Mouse (Mus musculus) liver, embryonic 13.5 days (tissue): ENCODE results near the gene Alkbh2. TPM values are rescaled to one million over a fixed set of nuclear protein-coding genes. Genes with fewer than 3 reads are reported as not detected.

Source experiments
- ATAC-seq: fragments of 200-750 bp; cut with Nextera tagmentation; 2 replicates; pipeline ENCODE4 v1.8.0; 2017; ENCODE audit warnings: low read depth, mild to moderate bottlenecking, moderate number of reproducible peaks, moderate library complexity
- DNase-seq: peaks from one replicate; pipeline ENCODE4 v3.0.0; 2022
- H3K27ac ChIP-seq: fragments of 300-500 bp; sonication (generic); 2 replicates; pipeline ENCODE4 v1.5.1; 2015; ENCODE audit warnings: moderate library complexity, mild to moderate bottlenecking, inconsistent platforms
- H3K27me3 ChIP-seq: fragments of 300-500 bp; sonication (generic); 2 replicates; pipeline ENCODE4 v1.6.1; 2015; ENCODE audit warnings: mild to moderate bottlenecking, inconsistent platforms
- H3K36me3 ChIP-seq: fragments of 300-500 bp; sonication (generic); 2 replicates; pipeline ENCODE4 v1.6.1; 2015; ENCODE audit warnings: mild to moderate bottlenecking, inconsistent platforms
- H3K4me1 ChIP-seq: fragments of 300-500 bp; sonication (generic); replicated peaks from 2 replicates; pipeline ENCODE4 v1.6.1; 2015; ENCODE audit warnings: inconsistent platforms
- H3K4me2 ChIP-seq: fragments of 300-500 bp; sonication (generic); 2 replicates; pipeline ENCODE4 v1.6.1; 2015; ENCODE audit warnings: inconsistent platforms, mild to moderate bottlenecking, moderate library complexity
- H3K4me3 ChIP-seq: fragments of 300-500 bp; sonication (generic); replicated peaks from 2 replicates; pipeline ENCODE4 v1.5.1; 2015; ENCODE audit warnings: mild to moderate bottlenecking, inconsistent platforms
- H3K9ac ChIP-seq: fragments of 300-500 bp; sonication (generic); 2 replicates; pipeline ENCODE4 v1.6.1; 2015; ENCODE audit warnings: mild to moderate bottlenecking, inconsistent platforms
- H3K9me3 ChIP-seq: fragments of 300-500 bp; sonication (generic); replicated peaks from 2 replicates; pipeline ENCODE4 v1.6.1; 2016; ENCODE audit warnings: inconsistent platforms
- WGBS: fragments of 180-500 bp; shearing (Covaris S2); methylation state at CpG from one replicate; pipeline ENCODE4 v1.1.7; 2015; ENCODE audit not compliant: insufficient replicate concordance; 5-methylcytosine and 5-hydroxymethylcytosine counted together
- polyA plus RNA-seq: library from polyadenylated mRNA; unstranded; fragments of >200 nt; fragmentation: Nextera tagmentation; extraction: Ambion mirVana; gene quantifications from 2 replicates; pipeline ENCODE4 v1.2.1, GENCODE M21; 2015

The Alkbh2 gene
- polyA plus RNA-seq, 1 experiment from 2014 or later: 4.5 TPM

DNA sequence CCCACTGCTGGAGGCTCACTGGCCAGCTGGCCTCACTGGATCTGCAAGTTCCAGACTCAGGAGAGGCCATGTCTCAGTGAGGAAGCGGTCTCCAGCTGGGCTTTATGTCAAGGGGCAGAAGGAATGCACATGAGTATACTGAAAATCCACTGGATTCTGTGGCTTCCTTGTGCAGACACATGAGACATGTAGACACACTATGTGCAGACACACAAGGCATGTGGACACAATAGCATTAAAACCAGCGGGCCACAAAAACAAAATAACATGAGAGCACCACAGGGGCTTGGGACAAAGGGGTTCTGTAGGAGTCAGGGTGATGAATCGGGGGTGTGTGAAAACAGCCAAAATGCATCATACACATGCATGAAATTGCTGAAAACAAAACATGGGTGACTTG lies 2.0 kb downstream of the Alkbh2 start:
- H3K9ac ChIP-seq: peak overlapping the region; percentile 27; the same call in 1 of the 2 replicates
- DNase-seq (no peak), ATAC-seq (no peak)
- no peaks in the 10 kb centered on the region for H3K27me3 ChIP-seq
- peak overlapping the region; percentile 99; the same call in 1 of the 2 replicates for H3K4me2 ChIP-seq
- peaks cover 34% of the 10 kb centered on the region for H3K36me3 ChIP-seq
- H3K4me1 ChIP-seq: peaks cover 40% of the 10 kb centered on the region
- WGBS: 69% methylated on average over 3 of the region's 3 CpGs
- no peaks in the 10 kb centered on the region for H3K9me3 ChIP-seq
- 0 out of 2 replicates have a peak overlapping the region, but pooled peaks have one; percentile 9 for H3K27ac ChIP-seq
- H3K4me3 ChIP-seq: no peak overlapping the region

DNA sequence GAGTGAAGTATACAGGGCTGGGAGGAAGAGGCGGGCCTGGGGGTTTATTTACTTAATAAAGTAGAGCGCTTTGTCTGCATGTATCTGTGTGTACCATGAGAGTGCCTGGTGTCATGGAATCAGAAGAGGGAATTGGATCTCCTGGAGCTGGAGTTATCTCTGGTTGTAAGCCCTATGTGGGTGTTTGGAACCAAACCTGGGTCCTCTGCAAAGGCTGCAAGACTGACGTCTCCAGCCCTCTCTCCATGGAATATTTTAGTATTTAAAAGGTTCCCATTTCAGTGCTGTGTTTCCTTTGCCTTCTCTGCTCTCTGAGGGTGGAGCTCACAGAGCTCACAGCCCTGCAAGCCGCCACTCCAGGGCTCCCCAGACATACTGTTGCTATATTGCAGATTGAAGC lies 8.2 kb downstream of the Alkbh2 start:
- Histone ChIP-seq H3K4me1 (no peaks in the 10 kb centered on the region), H3K27ac (no peak overlapping the region), H3K9ac (no peak overlapping the region), H3K36me3 (peaks cover 70% of the 10 kb centered on the region), H3K4me3 (no peak overlapping the region), H3K4me2 (no peak overlapping the region), H3K9me3 (no peaks in the 10 kb centered on the region), H3K27me3 (no peaks in the 10 kb centered on the region)
- no peak for DNase-seq
- no peak for ATAC-seq
- WGBS: 76% methylated on average over 4 of the region's 4 CpGs

DNA sequence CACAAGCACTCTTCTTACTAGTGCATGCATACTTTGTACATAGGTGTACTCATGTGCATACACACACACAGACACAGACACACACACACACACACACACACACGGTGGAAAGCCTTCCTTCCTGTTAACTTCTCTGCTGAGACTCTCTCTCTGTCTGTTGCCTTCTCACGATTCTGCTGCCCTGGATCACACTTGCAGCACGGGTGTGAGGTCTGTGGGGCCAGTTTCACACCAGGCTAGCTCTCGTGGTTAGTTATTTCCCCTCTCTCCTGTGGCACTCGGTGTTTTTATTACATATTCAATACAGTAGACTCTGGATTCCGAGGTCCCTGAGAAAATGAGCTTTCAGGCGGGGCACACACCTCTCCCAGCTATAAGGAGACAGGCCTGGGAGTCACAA lies 11.4 kb downstream of the Alkbh2 start:
- Histone ChIP-seq H3K27me3 (no peaks in the 10 kb centered on the region), H3K36me3 (peaks cover 67% of the 10 kb centered on the region), H3K4me1 (no peaks in the 10 kb centered on the region), H3K4me3 (no peak overlapping the region), H3K9me3 (no peaks in the 10 kb centered on the region), H3K27ac (no peak overlapping the region), H3K4me2 (no peak overlapping the region), H3K9ac (no peak overlapping the region)
- 51% methylated on average over 7 of the region's 7 CpGs for WGBS
- DNase-seq (no peak), ATAC-seq (no peak)

DNA sequence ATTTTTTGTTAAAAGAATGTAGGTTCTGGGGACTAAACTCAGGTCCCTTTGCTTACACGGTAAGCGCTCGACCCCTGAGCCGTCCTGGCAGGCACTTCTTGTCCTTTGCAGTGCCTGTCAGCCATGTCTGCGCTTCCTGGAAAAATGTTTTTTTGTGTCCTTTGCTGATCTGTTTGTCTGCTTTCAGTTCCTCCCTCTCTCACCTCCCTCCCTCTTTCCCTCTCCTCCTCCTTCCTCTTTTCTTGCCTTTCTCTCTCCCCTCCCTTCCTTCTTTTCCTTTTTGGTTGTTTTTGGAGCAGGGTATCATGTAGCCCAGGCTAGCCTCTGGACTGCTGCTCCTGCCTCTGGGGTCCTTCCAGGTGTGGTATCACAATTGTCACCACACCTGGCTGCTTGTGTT lies 13.0 kb downstream of the Alkbh2 start:
- no peak overlapping the region for H3K4me3 ChIP-seq
- ATAC-seq (no peak), DNase-seq (no peak)
- H3K4me1 ChIP-seq: no peaks in the 10 kb centered on the region
- WGBS: 71% methylated on average over 5 of the region's 5 CpGs
- H3K27ac ChIP-seq: no peak overlapping the region
- H3K9me3 ChIP-seq: no peaks in the 10 kb centered on the region
- H3K4me2 ChIP-seq: no peak overlapping the region
- peaks cover 68% of the 10 kb centered on the region for H3K36me3 ChIP-seq
- H3K9ac ChIP-seq: no peak overlapping the region
- no peaks in the 10 kb centered on the region for H3K27me3 ChIP-seq

DNA sequence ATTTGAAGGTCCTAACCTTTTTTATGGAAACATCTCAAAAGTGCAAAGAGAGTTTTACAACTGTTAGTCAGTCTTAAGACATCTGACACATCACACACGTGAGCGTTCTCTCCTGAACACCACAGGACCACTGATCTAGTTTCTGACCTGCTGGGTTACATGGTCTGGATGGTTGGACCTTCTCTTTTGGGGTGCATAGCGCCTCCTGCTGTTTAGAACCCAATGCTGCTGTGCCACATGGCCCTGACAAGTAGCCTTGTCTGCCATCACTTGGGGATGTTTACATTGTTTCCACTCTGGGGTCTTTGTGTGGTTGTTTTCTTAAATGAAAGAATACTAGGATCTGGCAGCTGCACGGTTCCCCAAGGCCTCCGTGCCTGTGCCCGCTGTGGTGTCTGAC lies 14.7 kb downstream of the Alkbh2 start:
- ATAC-seq (no peak), DNase-seq (no peak)
- Histone ChIP-seq H3K4me3 (no peak overlapping the region), H3K9me3 (no peaks in the 10 kb centered on the region), H3K27ac (no peak overlapping the region), H3K4me1 (no peaks in the 10 kb centered on the region), H3K27me3 (no peaks in the 10 kb centered on the region), H3K9ac (no peak overlapping the region), H3K36me3 (peaks cover 71% of the 10 kb centered on the region), H3K4me2 (no peak overlapping the region)
- WGBS: 78% methylated on average over 6 of the region's 6 CpGs

DNA sequence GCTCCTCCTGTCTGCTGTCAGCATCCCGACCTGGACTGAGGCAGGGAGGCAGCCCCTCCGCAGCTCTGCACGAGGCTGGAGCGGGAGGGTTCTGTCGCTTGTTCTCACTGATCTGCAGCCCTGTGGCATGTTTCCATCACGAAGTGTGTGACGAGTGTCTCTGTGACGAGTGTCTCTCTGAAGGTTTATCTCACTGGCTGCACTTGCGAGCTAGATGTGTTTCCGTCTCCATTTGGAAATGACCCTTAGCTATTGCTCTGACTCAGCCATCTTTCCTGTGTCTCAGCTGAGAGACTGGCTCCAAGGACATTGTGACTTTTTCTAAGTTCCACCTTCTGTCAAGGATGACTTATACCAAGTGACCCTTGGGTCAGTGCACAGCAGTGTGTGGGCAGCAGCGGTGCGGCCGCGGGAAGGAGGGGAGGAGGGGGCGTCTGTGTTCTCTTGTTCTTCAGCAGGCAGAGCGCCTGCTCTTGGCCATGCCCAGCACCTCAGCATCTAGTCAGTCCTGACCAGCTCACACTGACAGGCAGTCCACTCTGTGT lies 21.6 kb downstream of the Alkbh2 start:
- no peak overlapping the region for H3K27ac ChIP-seq
- WGBS: 80% methylated on average over 16 of the region's 16 CpGs
- no peaks in the 10 kb centered on the region for H3K9me3 ChIP-seq
- H3K4me2 ChIP-seq: no peak overlapping the region
- H3K4me3 ChIP-seq: no peak overlapping the region
- no peak for ATAC-seq
- H3K9ac ChIP-seq: no peak overlapping the region
- 0 out of 2 replicates have a peak, but pooled peaks cover 2% of the 10 kb centered on the region for H3K4me1 ChIP-seq
- no peaks in the 10 kb centered on the region for H3K27me3 ChIP-seq
- H3K36me3 ChIP-seq: peaks cover 67% of the 10 kb centered on the region
- no peak for DNase-seq

DNA sequence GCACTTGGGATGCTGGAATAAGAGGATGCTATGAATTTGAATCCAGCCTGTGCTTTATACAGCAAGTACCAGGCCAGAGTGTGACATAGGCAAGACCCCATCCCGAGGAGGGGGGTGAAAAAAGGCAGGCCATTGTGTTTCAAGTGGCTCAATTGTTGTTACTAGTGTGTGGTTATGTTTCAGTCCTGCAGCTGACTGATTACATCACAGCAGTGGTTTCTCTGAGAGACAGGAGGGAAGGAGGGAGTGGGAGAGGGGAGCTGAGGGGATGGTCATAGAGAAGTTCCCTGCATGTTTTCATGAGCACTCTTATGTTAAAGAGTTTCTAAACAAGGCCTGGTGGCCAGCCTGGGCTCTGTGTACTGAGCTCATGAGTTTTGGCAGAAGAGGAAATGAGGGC lies 25.2 kb downstream of the Alkbh2 start:
- no peak overlapping the region for H3K9ac ChIP-seq
- H3K9me3 ChIP-seq: no peaks in the 10 kb centered on the region
- H3K27ac ChIP-seq: no peak overlapping the region
- no peak overlapping the region for H3K4me2 ChIP-seq
- H3K4me1 ChIP-seq: peaks cover 21% of the 10 kb centered on the region
- 34% methylated on average over 1 of the region's 1 CpGs for WGBS
- ATAC-seq (no peak), DNase-seq (no peak)
- no peak overlapping the region for H3K4me3 ChIP-seq
- peaks cover 31% of the 10 kb centered on the region for H3K36me3 ChIP-seq
- H3K27me3 ChIP-seq: 0 out of 2 replicates have a peak, but pooled peaks cover 7% of the 10 kb centered on the region

DNA sequence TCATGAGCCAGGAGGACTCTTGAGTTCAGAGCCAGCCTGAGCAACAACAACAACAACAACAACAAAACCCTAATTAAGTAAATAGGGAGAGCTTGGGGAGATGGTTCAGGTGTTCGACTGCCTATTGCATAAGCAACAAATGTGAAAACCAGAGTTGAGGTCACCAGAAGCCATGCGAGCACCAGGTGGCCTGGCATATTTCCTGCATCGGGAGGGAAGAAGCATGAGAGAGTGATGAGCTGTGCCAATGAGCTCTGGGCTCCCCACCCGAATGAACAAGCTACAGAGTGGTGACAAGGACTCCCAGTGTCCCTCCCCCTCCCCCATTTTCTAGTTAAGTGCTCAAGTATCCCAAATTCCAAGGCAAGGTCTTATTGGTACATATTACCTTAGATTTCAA lies 26.1 kb downstream of the Alkbh2 start:
- Histone ChIP-seq H3K4me1 (peaks cover 21% of the 10 kb centered on the region), H3K36me3 (peaks cover 28% of the 10 kb centered on the region), H3K9me3 (no peaks in the 10 kb centered on the region), H3K9ac (no peak overlapping the region), H3K4me2 (no peak overlapping the region), H3K27me3 (0 out of 2 replicates have a peak, but pooled peaks cover 9% of the 10 kb centered on the region), H3K4me3 (no peak overlapping the region), H3K27ac (no peak overlapping the region)
- WGBS: 77% methylated on average over 4 of the region's 4 CpGs
- DNase-seq (no peak), ATAC-seq (no peak)

DNA sequence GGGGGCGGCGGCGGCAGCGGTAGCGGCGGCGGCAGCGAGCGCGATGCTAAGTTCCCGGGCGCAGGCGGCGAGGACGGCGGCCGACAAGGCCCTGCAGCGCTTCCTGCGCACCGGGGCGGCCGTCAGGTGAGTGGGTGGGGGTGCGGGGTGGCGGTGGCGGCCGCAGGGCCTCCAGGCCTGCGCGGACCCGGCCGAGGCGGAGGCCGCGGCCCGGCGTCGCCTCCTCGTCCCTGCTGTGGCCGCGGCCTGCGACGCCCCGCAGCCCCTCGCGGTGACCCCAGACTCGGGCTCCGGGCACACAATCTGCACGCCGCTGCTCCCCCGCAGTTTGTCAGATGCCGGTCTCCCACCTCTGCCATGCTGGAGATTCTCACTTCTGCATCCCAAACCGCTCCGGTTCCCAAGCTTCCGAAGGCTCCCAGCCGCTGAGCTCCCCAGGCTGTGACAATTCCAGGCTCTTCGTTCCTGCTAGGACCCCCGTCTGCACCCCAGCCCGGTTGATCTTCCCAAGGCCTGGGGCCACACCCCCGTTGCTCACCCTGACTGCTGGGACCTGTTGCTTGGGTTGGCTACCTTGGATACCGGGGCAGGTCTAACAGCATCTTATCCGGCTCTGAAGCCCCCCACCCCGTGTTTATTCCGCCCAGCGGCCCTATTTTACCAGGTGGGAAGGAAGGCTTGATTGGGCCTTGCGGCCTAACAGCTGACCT lies 27.5 kb downstream of the Alkbh2 start:
- Histone ChIP-seq H3K4me2 (peak overlapping the region; percentile 80), H3K36me3 (peaks cover 14% of the 10 kb centered on the region), H3K4me1 (peaks cover 21% of the 10 kb centered on the region), H3K4me3 (peak overlapping the region; percentile 71), H3K27me3 (0 out of 2 replicates have a peak, but pooled peaks cover 9% of the 10 kb centered on the region), H3K9ac (peak overlapping the region; percentile 87), H3K9me3 (no peaks in the 10 kb centered on the region), H3K27ac (peak overlapping the region; percentile 40)
- ATAC-seq (peak; percentile 59), DNase-seq (no peak)
- WGBS: 2% methylated on average over 64 of the region's 64 CpGs

DNA sequence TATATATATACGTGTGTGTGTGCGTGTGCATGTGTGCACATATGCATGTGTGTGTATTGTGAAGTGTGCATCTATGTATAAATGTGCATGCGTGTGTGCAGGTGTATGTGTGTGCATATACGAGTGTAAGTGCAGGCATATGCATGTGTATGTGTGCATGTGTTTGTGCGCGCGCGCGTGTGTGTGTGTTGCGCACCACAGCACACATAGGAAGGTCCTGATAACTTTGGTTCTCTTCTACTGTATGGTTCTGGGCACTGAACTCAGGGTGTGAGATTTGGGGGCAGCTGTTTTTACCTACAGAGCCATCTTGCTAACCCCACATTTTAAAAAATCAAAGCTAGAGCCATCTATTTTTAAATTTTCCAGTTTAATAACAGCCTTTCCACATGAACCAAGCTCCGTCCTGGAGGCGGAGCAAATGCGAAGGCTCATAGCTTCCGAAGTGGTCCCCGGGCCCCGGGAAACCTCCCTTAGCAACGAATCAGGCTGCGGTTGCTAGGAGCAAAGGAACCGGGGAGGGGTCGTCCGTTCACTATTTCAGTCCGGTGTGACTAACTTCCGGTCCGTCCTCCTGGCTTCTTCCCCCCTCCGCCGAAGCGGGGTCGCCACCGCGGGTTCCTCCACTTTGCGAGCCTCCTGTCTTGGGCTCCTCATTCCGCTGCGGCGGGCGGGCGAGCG lies 28.2 kb downstream of the Alkbh2 start:
- peak; percentile 80 for ATAC-seq
- 10% methylated on average over 35 of the region's 37 CpGs for WGBS
- H3K9me3 ChIP-seq: no peaks in the 10 kb centered on the region
- peak overlapping the region; percentile 40 for H3K27ac ChIP-seq
- H3K4me1 ChIP-seq: peaks cover 21% of the 10 kb centered on the region
- peaks cover 12% of the 10 kb centered on the region; the same call in 1 of the 2 replicates for H3K36me3 ChIP-seq
- peak overlapping the region; percentile 71 for H3K4me3 ChIP-seq
- H3K9ac ChIP-seq: peak overlapping the region; percentile 87
- H3K27me3 ChIP-seq: 0 out of 2 replicates have a peak, but pooled peaks cover 9% of the 10 kb centered on the region
- H3K4me2 ChIP-seq: peak overlapping the region; percentile 80
- peak; percentile 61 for DNase-seq

DNA sequence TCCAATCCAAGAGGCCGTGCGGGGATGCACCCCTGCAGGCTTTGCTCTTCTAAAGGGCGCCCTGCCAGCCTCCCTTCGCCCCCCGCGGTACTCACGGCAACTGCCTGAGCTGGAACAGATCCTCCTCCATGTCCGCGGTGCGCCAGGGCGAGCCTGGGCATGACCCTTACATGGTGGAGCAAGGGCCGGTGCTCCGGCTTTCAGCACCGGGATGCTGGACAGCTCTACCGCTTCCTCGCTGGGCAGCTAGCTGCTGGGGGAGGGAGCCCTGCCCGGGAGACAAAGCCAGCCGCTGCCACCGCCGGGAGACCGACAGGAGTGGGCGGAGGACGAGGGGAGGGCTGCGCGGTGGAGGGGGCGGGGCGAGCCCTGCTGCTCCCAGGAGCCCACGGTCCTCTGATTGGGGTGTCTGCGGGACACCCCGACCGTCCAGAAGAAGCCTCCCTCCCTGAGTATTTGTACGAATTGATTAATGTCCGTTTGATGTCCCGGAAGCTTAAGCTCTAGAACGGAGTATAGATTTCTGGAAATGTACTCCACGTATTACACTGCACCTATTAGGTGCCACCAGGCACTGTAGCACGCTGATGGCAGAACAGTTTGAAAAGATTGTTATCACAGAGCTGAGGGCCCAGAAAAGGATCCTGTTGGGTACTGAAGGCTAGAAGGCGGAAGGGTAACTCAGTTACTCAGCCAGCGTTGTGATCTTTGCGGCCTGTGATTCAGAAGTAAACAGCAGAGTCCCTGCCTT lies 36.8 kb downstream of the Alkbh2 start, which contains the start of gene Svop:
Gene Svop, minus strand, starts transcription at position 514 of the 751 bp plus-strand sequence.
- H3K27me3 ChIP-seq: peaks cover 44% of the 10 kb centered on the region
- H3K4me3 ChIP-seq: no peak within 1 kb of the TSS
- ATAC-seq (no peak), DNase-seq (peak; percentile 44)
- no peaks in the 10 kb centered on the region for H3K36me3 ChIP-seq
- no peaks in the 10 kb centered on the region for H3K9me3 ChIP-seq
- peaks cover 4% of the 10 kb centered on the region; the same call in 1 of the 2 replicates for H3K4me1 ChIP-seq
- WGBS: 4% methylated on average over 40 of the region's 40 CpGs
- H3K4me2 ChIP-seq: peak within 1 kb of the TSS; percentile 38
- no peak within 1 kb of the TSS for H3K9ac ChIP-seq
- no peak within 1 kb of the TSS for H3K27ac ChIP-seq
